Mouse (Mus musculus): ENCODE results near the gene Plekhg5. TPM values are rescaled to one million over a fixed set of nuclear protein-coding genes. Genes with fewer than 3 reads are reported as not detected.

Gene Plekhg5
- total RNA-seq, 2 experiments from 2014 or later = 14.7 to 22.0 TPM

DNA sequence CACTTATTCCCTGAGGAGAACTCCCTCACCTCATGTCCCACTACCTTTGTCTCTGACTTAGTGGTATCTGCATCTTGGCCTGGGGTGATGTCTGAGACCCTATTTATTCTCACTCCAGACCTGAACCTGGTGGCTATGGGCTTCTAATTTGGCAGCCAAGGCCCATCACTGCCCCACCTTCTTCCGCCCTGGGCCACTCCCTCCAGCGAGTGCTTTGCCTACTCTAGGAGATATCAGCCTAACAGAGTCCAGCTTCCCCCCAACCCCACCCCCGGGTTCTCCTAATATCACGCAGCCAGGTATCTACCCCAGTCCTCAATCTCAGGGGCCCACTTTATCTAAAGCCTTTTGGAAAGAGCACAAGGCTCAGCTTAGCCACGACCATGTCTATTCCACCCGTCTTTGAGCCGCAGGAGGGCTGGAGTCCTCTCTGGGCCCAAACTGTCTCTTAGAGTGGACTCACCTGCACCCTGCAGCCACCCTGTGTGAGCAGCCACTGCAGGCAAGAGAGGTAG, 79.2 kb downstream of the Plekhg5 start:
- DNase-seq = no peak

DNA sequence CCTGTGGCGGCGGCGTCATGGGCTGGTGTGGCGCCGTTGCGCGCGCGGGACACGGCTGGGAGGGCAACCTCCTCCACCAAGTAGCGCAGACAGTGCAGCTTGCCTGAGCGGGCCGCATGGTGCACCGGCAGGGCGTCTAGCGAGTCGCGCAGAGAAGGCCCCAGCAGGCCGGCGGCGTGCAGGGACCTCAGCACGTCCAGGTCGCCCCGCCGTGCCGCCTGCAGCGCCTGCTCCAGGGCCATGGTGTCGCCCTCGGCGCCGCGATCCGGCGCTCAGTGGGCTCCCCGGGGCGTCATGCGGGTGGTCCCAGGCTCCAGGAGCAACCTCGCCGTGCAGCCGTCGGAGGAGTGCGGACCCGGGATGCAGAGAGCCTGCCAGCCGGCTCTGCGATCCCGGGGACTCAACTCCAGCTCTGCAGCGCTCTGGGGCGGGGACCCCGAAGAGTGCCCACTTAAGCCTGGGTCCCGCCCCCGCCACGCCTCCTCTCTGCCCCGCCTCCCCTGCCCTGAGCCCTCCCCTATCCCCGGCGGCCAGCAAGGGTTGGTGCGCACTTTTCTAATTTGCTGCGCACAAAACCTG, 79.8 kb downstream of the Plekhg5 start, which contains the start of gene Espn:
Gene Espn (minus strand): TSS at position 406 of the 579 bp plus-strand sequence.
- DNase-seq = peak; percentile 51

DNA sequence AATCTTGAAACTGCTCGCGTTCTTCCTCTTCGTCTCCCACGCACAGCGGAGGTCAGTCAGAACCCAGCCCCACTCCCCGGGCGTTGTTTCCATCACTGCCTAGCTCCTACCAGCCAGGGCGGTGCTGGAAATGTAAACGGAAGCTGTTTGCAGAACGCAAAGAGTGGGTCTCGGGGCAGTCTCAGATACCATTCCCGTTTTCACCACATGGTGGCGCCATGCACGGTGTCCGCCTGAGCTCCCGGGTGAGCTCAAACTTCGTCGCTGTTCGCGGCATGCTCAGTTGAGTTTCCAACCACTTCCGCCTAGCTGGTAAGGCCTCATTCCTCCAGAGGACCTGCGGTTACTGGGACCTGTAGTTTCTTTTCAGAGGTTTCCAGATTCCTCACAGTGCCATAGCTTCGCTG, 81.5 kb downstream of the Plekhg5 start:
- DNase-seq = peak; percentile 92

DNA sequence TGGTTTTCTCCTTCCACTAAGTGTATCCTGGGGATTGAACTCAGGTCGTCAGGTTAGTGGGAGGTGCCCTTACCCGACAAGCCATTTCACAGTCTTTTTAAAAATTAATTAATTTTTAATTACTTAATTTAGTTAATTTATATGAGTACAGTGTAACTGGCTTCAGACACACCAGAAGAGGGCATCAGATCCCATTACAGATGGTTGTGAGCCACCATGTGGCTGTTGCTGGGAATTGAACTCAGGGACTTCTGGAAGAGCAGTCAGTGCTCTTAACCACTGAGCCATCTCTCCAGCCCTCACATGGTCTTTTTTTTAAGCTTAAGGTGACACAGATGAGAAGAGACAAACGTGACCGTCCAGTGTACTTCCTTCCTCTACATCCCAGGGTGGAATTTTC, 82.7 kb downstream of the Plekhg5 start:
- no peak for DNase-seq

DNA sequence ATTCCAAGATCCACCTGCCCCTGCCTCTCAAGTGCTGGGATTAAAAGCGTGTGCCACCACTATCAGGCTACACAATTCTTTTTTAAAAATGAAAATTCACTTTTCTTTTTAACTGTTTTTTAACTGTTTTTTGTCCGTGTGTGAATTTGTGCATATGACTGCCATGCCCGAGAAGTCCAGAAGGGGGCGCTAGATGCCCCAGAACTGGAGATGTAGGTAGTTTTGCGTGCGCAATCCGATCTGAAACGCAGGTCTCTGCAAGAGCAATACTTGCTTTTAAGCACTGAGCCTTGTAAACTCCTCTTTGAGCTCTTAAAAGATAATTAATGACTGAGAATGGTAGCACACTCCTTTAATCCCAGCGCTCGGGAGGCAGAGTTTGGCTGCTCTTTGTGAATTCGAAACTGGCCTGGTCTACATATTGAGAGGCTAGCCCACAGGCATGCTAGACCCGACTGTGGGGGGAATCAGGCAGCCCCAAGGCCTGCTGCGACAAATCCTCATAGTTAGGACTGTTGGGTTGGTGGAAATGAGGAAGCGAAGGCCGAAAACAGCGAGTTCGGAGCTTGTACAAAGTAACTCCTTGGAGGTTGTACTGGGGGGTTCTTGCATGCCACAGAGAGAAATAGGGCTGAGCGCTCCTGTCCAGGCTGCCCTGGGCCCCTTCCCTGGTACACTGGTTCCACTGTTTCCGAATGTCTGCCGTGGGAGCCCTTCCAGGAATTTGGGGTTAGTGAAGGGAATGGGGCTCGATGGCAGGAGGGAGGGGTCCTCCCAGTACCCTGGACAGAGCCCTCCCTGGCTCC, 85.7 kb downstream of the Plekhg5 start:
- no peak for DNase-seq

DNA sequence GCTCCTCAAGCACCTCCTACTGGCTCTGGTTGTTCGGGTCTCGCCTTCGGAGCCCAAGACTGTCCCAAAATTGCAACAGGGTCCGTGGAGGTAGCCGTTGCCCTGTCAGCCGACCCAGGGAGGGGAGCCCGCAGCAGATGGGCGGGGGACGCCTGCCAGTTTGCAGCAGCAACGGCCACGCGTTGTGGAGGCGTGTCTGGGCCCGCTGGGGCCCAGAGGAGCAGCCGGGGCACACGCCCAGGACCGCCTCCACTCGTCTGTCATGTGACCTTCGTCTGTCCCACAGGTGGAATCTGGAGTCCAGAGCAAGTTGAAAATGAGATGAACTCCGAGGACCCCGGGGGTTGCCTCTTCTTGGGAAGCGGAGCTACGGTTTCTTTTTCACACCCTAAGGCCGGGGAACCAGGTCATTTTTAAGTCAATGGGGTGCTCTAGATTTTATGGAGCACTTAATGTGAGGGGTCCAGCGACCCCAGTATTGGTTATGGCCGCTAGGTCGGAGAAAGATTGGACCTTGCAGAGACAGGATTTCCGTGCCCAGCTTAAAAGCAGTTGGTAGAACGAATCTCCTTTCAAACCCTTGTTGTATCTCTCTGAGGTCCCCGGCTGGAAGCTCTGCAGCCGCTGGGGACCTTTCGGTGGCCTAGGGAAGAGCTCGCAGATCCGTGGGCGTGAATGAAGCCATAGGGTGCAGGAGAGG, 86.4 kb downstream of the Plekhg5 start, which contains the start of gene Hes2:
Gene Hes2 (plus strand): TSS at position 283 of the 700 bp plus-strand sequence.
- no peak for DNase-seq

DNA sequence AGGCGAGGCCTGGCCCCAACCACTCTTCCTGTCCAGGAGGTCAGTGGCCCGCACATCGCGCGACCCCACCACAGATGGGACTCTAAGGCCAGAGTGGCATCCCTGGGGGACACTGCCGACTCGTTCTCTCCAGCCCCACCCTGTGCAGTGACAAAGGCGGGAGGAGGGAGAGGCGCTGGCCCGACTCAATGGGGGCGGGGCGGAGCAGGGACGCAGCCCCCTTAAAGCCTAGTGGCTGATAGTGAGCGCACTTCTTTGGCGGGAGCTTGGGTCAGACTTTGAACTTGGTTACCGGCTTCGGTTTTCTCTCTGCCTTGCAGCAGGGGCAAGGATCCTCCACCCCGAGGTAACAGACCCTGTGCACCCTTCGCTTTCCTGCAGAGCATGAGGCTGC, 87.0 kb downstream of the Plekhg5 start:
- no peak for DNase-seq

DNA sequence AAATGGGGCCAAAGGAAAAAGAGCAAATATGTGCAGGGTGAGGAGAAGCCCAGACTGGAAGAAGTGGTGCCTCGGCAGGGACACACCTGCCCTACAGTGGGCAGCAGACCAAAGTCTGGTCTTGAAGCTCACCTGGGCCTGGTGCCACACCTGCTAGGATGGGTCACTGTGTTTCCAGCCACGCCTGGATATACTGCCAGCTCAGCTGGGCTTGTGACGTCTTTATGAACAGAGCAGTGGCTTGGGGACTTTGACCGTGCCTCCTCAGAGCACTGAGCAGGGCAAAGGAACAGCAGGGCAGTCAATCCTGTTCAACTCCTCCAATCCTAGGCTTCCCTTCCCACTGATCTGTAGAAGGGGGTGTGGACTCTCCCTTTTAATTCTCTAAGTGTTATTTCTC, 88.5 kb downstream of the Plekhg5 start:
- DNase-seq = no peak

DNA sequence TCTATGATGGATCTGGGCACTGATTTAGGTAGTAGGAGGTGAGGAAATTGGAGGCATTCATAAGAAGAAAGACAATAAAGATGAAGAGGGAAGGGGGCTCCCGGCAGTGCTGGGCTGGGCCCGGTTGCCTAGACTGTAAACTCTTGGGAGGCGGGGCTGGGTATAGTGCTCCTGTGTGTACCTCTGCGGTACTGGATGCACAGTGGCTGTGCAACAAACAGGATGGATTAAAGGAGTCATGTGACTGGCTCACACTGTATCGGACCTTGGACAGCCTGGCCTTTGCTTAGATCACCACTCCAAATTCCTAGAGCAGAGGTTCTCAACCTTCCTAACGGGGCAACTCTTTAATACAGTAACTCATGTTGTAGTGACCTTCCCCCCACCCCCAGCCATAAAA, 89.3 kb downstream of the Plekhg5 start:
- DNase-seq = no peak

DNA sequence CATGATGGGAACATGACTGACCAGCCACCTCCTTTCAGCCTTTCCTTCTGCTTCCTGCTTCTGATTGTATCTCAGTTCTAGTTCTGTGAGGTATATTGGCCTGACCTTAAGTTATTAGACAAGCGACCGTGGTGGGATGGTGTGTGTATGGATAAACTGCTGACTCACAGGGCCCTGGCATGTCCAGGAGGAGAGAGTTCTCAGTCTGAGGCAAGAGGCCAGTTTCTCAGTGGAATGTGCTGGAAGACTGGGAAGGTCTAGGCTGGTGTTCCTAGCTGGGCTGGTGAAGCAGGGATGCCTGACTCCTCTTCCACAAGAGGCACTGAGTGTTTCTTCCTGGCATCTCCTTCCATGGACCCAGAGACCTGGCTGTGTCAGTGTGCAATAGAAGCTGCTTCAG, 90.5 kb downstream of the Plekhg5 start:
- no peak for DNase-seq

Other genes with a start within 250 kb of the Plekhg5 start
- 10 to 100 TPM; 71.6 to 82.8 TPM for gene Camta1, start 210.6 kb upstream of the Plekhg5 start, total RNA-seq (2021)
- gene Dnajc11, start 138.8 kb upstream of the Plekhg5 start, total RNA-seq (2021) = 10 to 100 TPM; 72.1 to 72.3 TPM
- 10 to 100 TPM; 34.1 to 34.4 TPM for gene Thap3, start 83.5 kb upstream of the Plekhg5 start, total RNA-seq (2021)
- 1 to 10 TPM; 6.5 to 9.5 TPM for gene Phf13, start 76.2 kb upstream of the Plekhg5 start, total RNA-seq (2021)
- gene Klhl21, start 63.7 kb upstream of the Plekhg5 start, total RNA-seq (2021) = 10 to 100 TPM; 28.9 to 29.3 TPM
- gene Zbtb48, start 44.8 kb upstream of the Plekhg5 start, total RNA-seq (2021) = 1 to 10 TPM; 3.2 to 4.7 TPM
- 1 to 10 TPM; 1.1 to 1.3 TPM for gene Tas1r1, start 33.9 kb upstream of the Plekhg5 start, total RNA-seq (2021)
- 10 to 100 TPM in 1 of 2 experiments, 1 to 10 TPM in 1; 8.7 to 12.9 TPM for gene Nol9, start 33.2 kb upstream of the Plekhg5 start, total RNA-seq (2021)
- 1 to 10 TPM in 1 of 2 experiments, under 1 TPM in 1; 0.82 to 2.9 TPM for gene Tnfrsf25, start 43.4 kb downstream of the Plekhg5 start, total RNA-seq (2021)
- gene Espn, start 79.9 kb downstream of the Plekhg5 start, total RNA-seq (2021) = 1 to 10 TPM; 1.1 to 1.2 TPM
- not detected for gene Hes2, start 86.4 kb downstream of the Plekhg5 start, total RNA-seq (2021)
- gene Acot7, start 105.6 kb downstream of the Plekhg5 start, total RNA-seq (2021) = 10 to 100 TPM; 11.9 to 14.1 TPM
- 10 to 100 TPM; 25.1 to 32.2 TPM for gene Gpr153, start 201.7 kb downstream of the Plekhg5 start, total RNA-seq (2021)
- not detected for gene Hes3, start 219.2 kb downstream of the Plekhg5 start, total RNA-seq (2021)
- 10 to 100 TPM; 17.3 to 19.1 TPM for gene Icmt, start 224.7 kb downstream of the Plekhg5 start, total RNA-seq (2021)
- gene Rnf207, start 246.5 kb downstream of the Plekhg5 start, total RNA-seq (2021) = under 1 TPM in 1 of 2 experiments, not detected in 1; 0.40 TPM

Data from gastrocnemius, postnatal 10 days (tissue).